19 mouse cellular contexts compared by ENCODE assay signal in genomic region chr16:48383582-48384257, GRCm38 (mm10). TPM values are rescaled to one million over a fixed set of nuclear protein-coding genes. Genes with fewer than 3 reads are reported as not detected.
"Had no signal": no experiment of that assay in that cellular context is flagged by ENCODE, and none has a peak within 500 bp of the region (broad histone marks: within the 10 kb centered on the region; RNA-seq: fewer than 3 reads in every experiment).

No protein-coding gene starts in this region.

- H3K27me3 ChIP-seq: limb, embryonic 12.5 days; liver, embryonic 13.5 days; midbrain, embryonic 13.5 days had no signal

- ATAC-seq: liver, postnatal 0 days; midbrain, embryonic 13.5 days had no signal

- H3K9me3 ChIP-seq: limb, embryonic 12.5 days; liver, embryonic 13.5 days; midbrain, embryonic 13.5 days had no signal

- H3K4me1 ChIP-seq: limb, embryonic 12.5 days; liver, embryonic 13.5 days; midbrain, embryonic 13.5 days had no signal

- DNase-seq: kidney, adult 11 months; kidney, adult 9 months; kidney, postnatal 36 days; liver; liver, embryonic 13.5 days; liver, postnatal 0 days; right cerebral cortex, postnatal 14 days; thymus, postnatal 4 days had no signal

- H3K27ac ChIP-seq: kidney, postnatal 0 days; layer of hippocampus, adult 2 months; limb, embryonic 12.5 days; liver, embryonic 13.5 days; midbrain, embryonic 13.5 days; stomach, postnatal 0 days had no signal

- H3K9ac ChIP-seq: limb, embryonic 12.5 days; liver, embryonic 13.5 days; liver, postnatal 0 days; midbrain, embryonic 13.5 days had no signal

- H3K36me3 ChIP-seq: limb, embryonic 12.5 days; liver, embryonic 13.5 days; midbrain, embryonic 13.5 days had no signal

- H3K4me2 ChIP-seq: limb, embryonic 12.5 days; liver, embryonic 13.5 days; midbrain, embryonic 13.5 days had no signal

- H3K4me3 ChIP-seq: layer of hippocampus, adult 2 months; limb, embryonic 12.5 days; liver, embryonic 13.5 days; midbrain, embryonic 13.5 days had no signal

RNA-seq across cellular contexts. Expression of gene Gm5485, which starts 28.5 kb away (rescaled TPM):
- total RNA-seq: layer of hippocampus, adult 2 months; layer of hippocampus, postnatal 10 days; left cerebral cortex, postnatal 36 days; megakaryocyte progenitor cell, adult 5-6 weeks; midbrain, postnatal 0 days had no signal
- polyA plus RNA-seq: limb, embryonic 12.5 days; liver, embryonic 13.5 days; liver, postnatal 0 days; midbrain, embryonic 13.5 days; midbrain, postnatal 0 days; neural tube, embryonic 14.5 days had no signal

RNA-seq across cellular contexts. Expression of gene Morc1, which starts 47.3 kb away (rescaled TPM):
- total RNA-seq: left cerebral cortex, postnatal 36 days; megakaryocyte progenitor cell, adult 5-6 weeks had no signal
- polyA plus RNA-seq: liver, embryonic 13.5 days; liver, postnatal 0 days; midbrain, embryonic 13.5 days; small intestine, adult 2 months had no signal
